Mouse (Mus musculus) thymus, postnatal 14 days (tissue): Measurements from ENCODE around the gene Gm6812.
"Not testable (repeated sequence)": the region's sequence is repeated elsewhere in the genome, so short reads cannot be mapped to it uniquely, and the experiment has no call there.

ENCODE experiments used
- DNase-seq: peaks from one replicate; pipeline ENCODE4 v3.0.0; 2021

Gene Gm6812

GRCm38 (mm10) chrX:68892953-68893352 is at the start of gene Gm6812:
Gene Gm6812, minus strand, starts transcription at chrX:68893053.
- DNase-seq, result not testable (repeated sequence)

GRCm38 (mm10) chrX:68865145-68865544 is 27.7 kb downstream of the Gm6812 start:
- DNase-seq, result no peak
